Mouse (Mus musculus): ENCODE data around the gene Olfr437.

DNA sequence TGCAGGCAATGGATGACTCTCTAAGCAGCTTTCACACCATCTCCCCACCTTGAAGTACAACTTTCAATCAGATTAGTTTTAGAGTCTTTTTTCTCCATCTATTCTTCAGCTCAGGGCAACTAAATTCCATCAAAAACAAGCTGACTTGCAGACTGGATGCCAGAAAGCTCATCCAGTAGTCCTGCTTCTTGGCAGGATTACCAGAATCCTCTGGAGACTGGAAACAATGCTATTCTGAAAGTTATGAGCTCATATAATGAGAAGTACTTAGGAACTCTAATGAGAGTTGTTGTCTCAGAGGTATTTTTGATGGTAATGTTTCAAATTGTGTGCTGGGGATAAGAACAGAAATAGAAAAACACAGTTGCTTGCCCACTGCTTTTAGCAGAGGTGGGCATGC, 33.7 kb downstream of the Olfr437 start, which contains the start of gene Olfr435:
- no peak for TF ChIP-seq EP300 (IDR thresholded peaks at IDR 0.05; ENCODE audit: insufficient read depth, low read depth, low read length)
- TF ChIP-seq POLR2A (IDR thresholded peaks at IDR 0.05; ENCODE audit: insufficient read depth, low read depth, low read length) = no peak
- no peak for TF ChIP-seq CTCF (IDR thresholded peaks at IDR 0.05)

All from heart, adult 2 months (tissue).